Mouse (Mus musculus): ENCODE measurements around the gene Tmem87a.

Gene Tmem87a

GRCm38 (mm10) chr2:120403986-120404822 lies at the start of gene Tmem87a:
Tmem87a (minus strand) TSS chr2:120404113.
- peak; percentile 94 for DNase-seq (ENCODE audit: extremely low read depth, low read depth)

- no peak for DNase-seq (ENCODE audit: extremely low read depth, low read depth)
Measured at GRCm38 (mm10) chr2:120452600-120452999, 48.7 kb upstream of the Tmem87a start.

- no peak for DNase-seq (ENCODE audit: extremely low read depth, low read depth)
Measured at GRCm38 (mm10) chr2:120450724-120451123, 46.8 kb upstream of the Tmem87a start.

GRCm38 (mm10) chr2:120447306-120447705 lies 43.4 kb upstream of the Tmem87a start:
- DNase-seq (ENCODE audit: extremely low read depth, low read depth), result peak; percentile 19

- peak; percentile 94 for DNase-seq (ENCODE audit: extremely low read depth, low read depth)
Measured at GRCm38 (mm10) chr2:120446373-120446772, 42.5 kb upstream of the Tmem87a start.

GRCm38 (mm10) chr2:120444486-120444885 lies 40.6 kb upstream of the Tmem87a start:
- DNase-seq (ENCODE audit: extremely low read depth, low read depth), result no peak

- DNase-seq (ENCODE audit: extremely low read depth, low read depth), result no peak
Measured at GRCm38 (mm10) chr2:120424386-120424785, 20.5 kb upstream of the Tmem87a start.

- DNase-seq (ENCODE audit: extremely low read depth, low read depth), result no peak
Measured at GRCm38 (mm10) chr2:120414738-120415414, 11.0 kb upstream of the Tmem87a start.

- no peak for DNase-seq (ENCODE audit: extremely low read depth, low read depth)
Measured at GRCm38 (mm10) chr2:120414113-120414512, 10.2 kb upstream of the Tmem87a start.

- DNase-seq (ENCODE audit: extremely low read depth, low read depth), result no peak
Measured at GRCm38 (mm10) chr2:120411096-120411628, 7.2 kb upstream of the Tmem87a start.

GRCm38 (mm10) chr2:120404823-120405765 lies 1.2 kb upstream of the Tmem87a start:
- peak; percentile 19 for DNase-seq (ENCODE audit: extremely low read depth, low read depth)

- no peak for DNase-seq (ENCODE audit: extremely low read depth, low read depth)
Measured at GRCm38 (mm10) chr2:120403653-120403985, 294 bp downstream of the Tmem87a start, which contains the start of gene Ganc. Ganc (plus strand) TSS chr2:120403896.

GRCm38 (mm10) chr2:120402813-120403212 lies 1.1 kb downstream of the Tmem87a start:
- DNase-seq (ENCODE audit: extremely low read depth, low read depth), result peak; percentile 11

GRCm38 (mm10) chr2:120397951-120398350 lies 6.0 kb downstream of the Tmem87a start:
- DNase-seq (ENCODE audit: extremely low read depth, low read depth), result no peak

GRCm38 (mm10) chr2:120392406-120392805 lies 11.5 kb downstream of the Tmem87a start:
- DNase-seq (ENCODE audit: extremely low read depth, low read depth), result no peak

- DNase-seq (ENCODE audit: extremely low read depth, low read depth), result no peak
Measured at GRCm38 (mm10) chr2:120390934-120391333, 13.0 kb downstream of the Tmem87a start.

- DNase-seq (ENCODE audit: extremely low read depth, low read depth), result no peak
Measured at GRCm38 (mm10) chr2:120389376-120389775, 14.5 kb downstream of the Tmem87a start.

GRCm38 (mm10) chr2:120387291-120387690 lies 16.6 kb downstream of the Tmem87a start:
- DNase-seq (ENCODE audit: extremely low read depth, low read depth), result no peak

GRCm38 (mm10) chr2:120386264-120386663 lies 17.6 kb downstream of the Tmem87a start:
- no peak for DNase-seq (ENCODE audit: extremely low read depth, low read depth)

- no peak for DNase-seq (ENCODE audit: extremely low read depth, low read depth)
Measured at GRCm38 (mm10) chr2:120373858-120374257, 30.1 kb downstream of the Tmem87a start.

All from MEL-GATA-1-ER (cell line).